Mouse (Mus musculus) small intestine, adult 2 months (tissue): ENCODE data around the gene Mycbpap. TPM values are rescaled to one million over a fixed set of nuclear protein-coding genes. Genes with fewer than 3 reads are reported as not detected.

ENCODE experiments used
- H3K27ac ChIP-seq: fragments of 200-500 bp; 2 replicates; pipeline ENCODE4 v1.5.1; 2012; ENCODE audit warnings: low read depth, low read length, control low read depth, inconsistent platforms; ENCODE audit not compliant: insufficient read depth
- H3K27me3 ChIP-seq: fragments of 200-500 bp; 2 replicates; pipeline ENCODE4 v1.6.1; 2012; ENCODE audit warnings: mild to moderate bottlenecking, moderate library complexity, low read length, inconsistent platforms; ENCODE audit not compliant: control insufficient read depth, insufficient read depth
- H3K36me3 ChIP-seq: fragments of 200-500 bp; 2 replicates; pipeline ENCODE4 v1.6.1; 2012; ENCODE audit warnings: mild to moderate bottlenecking, low read length, control low read depth, inconsistent platforms; ENCODE audit not compliant: control insufficient read depth, insufficient read depth
- H3K4me1 ChIP-seq: fragments of 200-500 bp; 2 replicates; pipeline ENCODE4 v1.6.1; 2012; ENCODE audit warnings: low read length, inconsistent platforms, mixed read lengths; ENCODE audit not compliant: control insufficient read depth, insufficient read depth, insufficient read length
- H3K4me3 ChIP-seq: fragments of 200-500 bp; 2 replicates; pipeline ENCODE4 v1.5.1; 2012; ENCODE audit warnings: low read depth, mild to moderate bottlenecking, control low read depth, inconsistent platforms, low read length, moderate library complexity
- CTCF ChIP-seq: fragments of 200-500 bp; IDR thresholded peaks from 2 replicates; pipeline ENCODE4 v1.5.1; 2012; ENCODE audit warnings: low read depth, mild to moderate bottlenecking, control low read depth, inconsistent platforms, low read length, moderate library complexity, mixed read lengths; ENCODE audit not compliant: insufficient replicate concordance, insufficient read length; ENCODE audit errors: extremely low read depth
- POLR2A ChIP-seq: fragments of 200-500 bp; IDR thresholded peaks from 2 replicates; pipeline ENCODE4 v1.6.1; 2012; ENCODE audit warnings: low read depth, mild to moderate bottlenecking, control low read depth, inconsistent platforms, low read length, moderate library complexity
- WGBS: fragments of 180-500 bp; shearing (Covaris S2); methylation state at CpG from one replicate; pipeline ENCODE4 v1.1.7; 2018; 5-methylcytosine and 5-hydroxymethylcytosine counted together
- polyA plus RNA-seq: library from polyadenylated mRNA; depleted of rRNA; stranded (reverse); fragments of >200 nt; gene quantifications from 2 replicates; pipeline ENCODE4 v1.2.3, GENCODE M21; 2012

Mycbpap gene
- polyA plus RNA-seq, 1 experiment = 1.1 TPM

- Histone ChIP-seq H3K4me3 (no peak overlapping the region), H3K4me1 (peaks cover 14% of the 10 kb centered on the region), H3K27ac (no peak overlapping the region), H3K27me3 (no peaks in the 10 kb centered on the region), H3K36me3 (0 out of 2 replicates have a peak, but pooled peaks cover 2% of the 10 kb centered on the region)
- 89% methylated on average over 6 of the region's 6 CpGs for WGBS
- no peak for TF ChIP-seq POLR2A
- TF ChIP-seq CTCF = no peak
Measured at GRCm38 (mm10) chr11:94547271-94547670, 25.7 kb upstream of the Mycbpap start.

- 93% methylated on average over 5 of the region's 5 CpGs for WGBS
- H3K4me3 ChIP-seq = no peak overlapping the region
- no peak for TF ChIP-seq CTCF
- 0 out of 2 replicates have a peak, but pooled peaks cover 2% of the 10 kb centered on the region for H3K36me3 ChIP-seq
- H3K27me3 ChIP-seq = no peaks in the 10 kb centered on the region
- no peak overlapping the region for H3K27ac ChIP-seq
- peaks cover 14% of the 10 kb centered on the region for H3K4me1 ChIP-seq
Measured at GRCm38 (mm10) chr11:94546381-94546780, 24.8 kb upstream of the Mycbpap start.

GRCm38 (mm10) chr11:94544422-94544821 lies 22.9 kb upstream of the Mycbpap start:
- H3K27me3 ChIP-seq = no peaks in the 10 kb centered on the region
- 75% methylated on average over 18 of the region's 18 CpGs for WGBS

GRCm38 (mm10) chr11:94543932-94544331 lies 22.4 kb upstream of the Mycbpap start:
- Histone ChIP-seq H3K4me1 (peaks cover 12% of the 10 kb centered on the region), H3K27me3 (no peaks in the 10 kb centered on the region), H3K36me3 (0 out of 2 replicates have a peak, but pooled peaks cover 2% of the 10 kb centered on the region), H3K27ac (peak overlapping the region; percentile 60; the same call in 1 of the 2 replicates), H3K4me3 (no peak overlapping the region)
- TF ChIP-seq POLR2A (no peak), CTCF (peak; percentile 84; the same call in 1 of the 2 replicates)
- WGBS = 4% methylated on average over 9 of the region's 9 CpGs

More at GRCm38 (mm10) chr11:94544422-94544821, 22.9 kb upstream of the Mycbpap start:
- Histone ChIP-seq H3K27ac (no peak overlapping the region), H3K36me3 (0 out of 2 replicates have a peak, but pooled peaks cover 2% of the 10 kb centered on the region), H3K4me3 (no peak overlapping the region; the same call in 1 of the 2 replicates), H3K4me1 (peaks cover 11% of the 10 kb centered on the region)
- TF ChIP-seq POLR2A (no peak), CTCF (no peak)

- peaks cover 13% of the 10 kb centered on the region for H3K4me1 ChIP-seq
- WGBS = 84% methylated on average over 12 of the region's 12 CpGs
- no peaks in the 10 kb centered on the region for H3K27me3 ChIP-seq
- no peak for TF ChIP-seq POLR2A
- no peak for TF ChIP-seq CTCF
- 0 out of 2 replicates have a peak, but pooled peaks cover 2% of the 10 kb centered on the region for H3K36me3 ChIP-seq
- H3K27ac ChIP-seq = peak overlapping the region; percentile 60; the same call in 1 of the 2 replicates
- no peak overlapping the region for H3K4me3 ChIP-seq
Measured at GRCm38 (mm10) chr11:94543344-94543743, 21.8 kb upstream of the Mycbpap start.

GRCm38 (mm10) chr11:94542400-94542799 lies 20.9 kb upstream of the Mycbpap start:
- TF ChIP-seq CTCF = no peak
- TF ChIP-seq POLR2A = no peak
- Histone ChIP-seq H3K36me3 (0 out of 2 replicates have a peak, but pooled peaks cover 2% of the 10 kb centered on the region), H3K4me3 (no peak overlapping the region), H3K27ac (no peak overlapping the region), H3K4me1 (peaks cover 12% of the 10 kb centered on the region; the same call in 1 of the 2 replicates), H3K27me3 (no peaks in the 10 kb centered on the region)
- WGBS = 92% methylated on average over 4 of the region's 4 CpGs

GRCm38 (mm10) chr11:94539761-94540160 lies 18.2 kb upstream of the Mycbpap start:
- 87% methylated on average over 7 of the region's 7 CpGs for WGBS
- Histone ChIP-seq H3K4me3 (no peak overlapping the region), H3K27ac (no peak overlapping the region), H3K4me1 (peaks cover 17% of the 10 kb centered on the region; the same call in 1 of the 2 replicates), H3K27me3 (no peaks in the 10 kb centered on the region), H3K36me3 (0 out of 2 replicates have a peak, but pooled peaks cover 2% of the 10 kb centered on the region)
- TF ChIP-seq POLR2A (no peak), CTCF (no peak)

GRCm38 (mm10) chr11:94538733-94539292 lies 17.3 kb upstream of the Mycbpap start:
- H3K27me3 ChIP-seq = no peaks in the 10 kb centered on the region
- no peak overlapping the region for H3K4me3 ChIP-seq
- 0 out of 2 replicates have a peak overlapping the region, but pooled peaks have one; percentile 4 for H3K27ac ChIP-seq
- H3K36me3 ChIP-seq = 0 out of 2 replicates have a peak, but pooled peaks cover 2% of the 10 kb centered on the region
- peaks cover 17% of the 10 kb centered on the region; the same call in 1 of the 2 replicates for H3K4me1 ChIP-seq
- TF ChIP-seq CTCF = no peak
- TF ChIP-seq POLR2A = no peak
- 36% methylated on average over 8 of the region's 8 CpGs for WGBS
